Mouse (Mus musculus) brown adipose tissue, adult 24 weeks (tissue): ENCODE results near the gene Racgap1. TPM values are rescaled to one million over a fixed set of nuclear protein-coding genes. Genes with fewer than 3 reads are reported as not detected.

Experiments used
- H3K27ac ChIP-seq: fragments of 200-500 bp; replicated peaks from 2 replicates; pipeline ENCODE4 v1.5.1; 2012; ENCODE audit warnings: low read depth, mild to moderate bottlenecking, low read length
- H3K4me1 ChIP-seq: fragments of 200-500 bp; 2 replicates; pipeline ENCODE4 v1.6.1; 2012; ENCODE audit warnings: low read length, mixed read lengths; ENCODE audit not compliant: control insufficient read depth, insufficient read depth, insufficient read length
- H3K4me3 ChIP-seq: fragments of 200-500 bp; 2 replicates; pipeline ENCODE4 v1.5.1; 2012; ENCODE audit warnings: low read depth, mild to moderate bottlenecking, low read length, moderate library complexity; ENCODE audit not compliant: insufficient read depth
- polyA plus RNA-seq: library from polyadenylated mRNA; stranded (reverse); fragments of >200 nt; gene quantifications from 2 replicates; pipeline ENCODE4 v1.2.4, GENCODE M21; 2012; ENCODE audit not compliant: missing spikeins, insufficient read depth, insufficient read length

Racgap1 gene
- polyA plus RNA-seq, 1 experiment: 1.9 TPM

GRCm38 (mm10) chr15:99596056-99596687 lies 55.3 kb downstream of the Racgap1 start:
- Histone ChIP-seq H3K27ac (no peak overlapping the region), H3K4me1 (no peaks in the 10 kb centered on the region), H3K4me3 (no peak overlapping the region)

GRCm38 (mm10) chr15:99594951-99595350 lies 56.5 kb downstream of the Racgap1 start:
- Histone ChIP-seq H3K4me3 (no peak overlapping the region), H3K27ac (no peak overlapping the region), H3K4me1 (no peaks in the 10 kb centered on the region)

- no peak overlapping the region for H3K27ac ChIP-seq
- no peaks in the 10 kb centered on the region for H3K4me1 ChIP-seq
- H3K4me3 ChIP-seq: no peak overlapping the region
Measured at GRCm38 (mm10) chr15:99592877-99593276, 58.6 kb downstream of the Racgap1 start.

DNA sequence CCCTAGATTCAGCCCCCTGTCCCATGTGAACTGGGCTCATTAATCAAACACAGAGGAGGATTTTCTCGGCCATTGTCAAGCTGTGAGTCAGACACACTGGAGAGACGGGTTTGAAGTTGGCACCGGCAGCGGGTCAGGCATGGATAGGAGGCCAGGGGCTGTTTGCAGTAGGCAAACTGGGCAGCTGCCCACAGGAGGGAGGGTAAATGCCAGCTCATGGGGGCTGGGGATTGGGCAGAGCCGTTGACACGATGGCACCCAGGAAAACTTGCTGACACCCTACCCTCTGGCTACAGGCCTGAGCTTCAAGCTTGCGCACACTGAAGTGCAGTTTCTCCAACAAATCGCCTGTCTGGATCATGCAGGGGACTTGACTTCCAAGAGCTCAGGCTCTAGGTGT lies 59.3 kb downstream of the Racgap1 start:
- no peak overlapping the region for H3K4me3 ChIP-seq
- no peak overlapping the region for H3K27ac ChIP-seq
- no peaks in the 10 kb centered on the region for H3K4me1 ChIP-seq

DNA sequence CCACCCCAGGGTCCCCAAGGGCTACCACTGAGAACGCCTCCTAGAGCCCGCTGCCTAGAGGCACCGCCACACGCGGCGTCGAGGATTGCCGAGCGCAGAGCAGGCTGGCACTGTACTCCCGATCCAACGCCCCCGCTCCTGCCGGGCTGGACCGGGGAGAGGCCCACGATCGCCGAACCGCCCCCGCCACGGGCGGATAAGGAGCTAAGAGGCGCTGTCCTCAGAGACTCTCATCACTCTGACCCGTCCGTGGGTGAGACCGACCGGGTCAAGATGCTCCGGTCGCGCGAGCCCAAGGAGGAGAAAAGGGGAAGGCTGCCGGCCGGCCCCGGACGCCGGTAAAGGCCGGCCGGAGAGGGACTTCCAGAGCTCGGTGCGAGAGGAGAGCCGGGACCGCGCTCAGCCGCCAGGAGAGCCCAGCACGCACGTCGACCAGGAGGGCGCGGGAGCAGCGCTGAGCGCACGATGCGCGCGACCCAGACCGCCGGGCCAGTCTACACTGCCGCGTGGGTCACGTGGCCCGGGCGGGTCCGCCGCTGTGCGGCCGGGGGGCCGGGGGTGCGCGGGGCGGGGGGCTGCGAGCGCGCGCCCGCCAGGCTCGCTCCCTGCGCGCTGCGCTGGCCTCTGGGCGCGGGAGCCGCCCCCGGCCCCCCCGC lies 60.9 kb downstream of the Racgap1 start, which contains the start of gene Aqp5:
Gene Aqp5, plus strand, starts transcription at position 354 of the 656 bp plus-strand sequence.
- H3K27ac ChIP-seq: no peak within 1 kb of the TSS
- no peak within 1 kb of the TSS for H3K4me3 ChIP-seq
- no peaks in the 10 kb centered on the region for H3K4me1 ChIP-seq

GRCm38 (mm10) chr15:99589704-99590103 lies 61.8 kb downstream of the Racgap1 start:
- Histone ChIP-seq H3K4me3 (no peak overlapping the region), H3K4me1 (no peaks in the 10 kb centered on the region), H3K27ac (no peak overlapping the region)

DNA sequence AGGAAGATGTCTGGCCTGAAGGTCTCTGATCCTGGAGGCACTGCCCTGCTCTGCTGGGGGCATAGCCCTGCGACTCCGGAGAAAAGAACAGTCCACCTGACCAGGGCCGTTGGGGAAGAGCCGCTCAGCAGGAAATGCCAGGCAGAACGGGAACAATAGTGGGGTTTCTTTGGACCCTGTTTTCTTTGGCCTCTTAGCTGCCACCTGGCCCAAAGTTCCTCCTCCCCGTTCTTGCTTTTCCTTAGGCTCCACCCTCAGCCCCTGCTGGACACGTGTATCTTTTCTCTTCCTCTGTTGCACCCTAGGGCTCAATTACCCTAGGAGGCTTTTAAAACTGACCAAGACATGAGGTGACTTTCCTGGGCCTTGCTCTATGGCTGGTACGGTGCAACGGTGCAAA lies 62.2 kb downstream of the Racgap1 start:
- Histone ChIP-seq H3K4me1 (peaks cover 2% of the 10 kb centered on the region), H3K27ac (no peak overlapping the region), H3K4me3 (no peak overlapping the region)

DNA sequence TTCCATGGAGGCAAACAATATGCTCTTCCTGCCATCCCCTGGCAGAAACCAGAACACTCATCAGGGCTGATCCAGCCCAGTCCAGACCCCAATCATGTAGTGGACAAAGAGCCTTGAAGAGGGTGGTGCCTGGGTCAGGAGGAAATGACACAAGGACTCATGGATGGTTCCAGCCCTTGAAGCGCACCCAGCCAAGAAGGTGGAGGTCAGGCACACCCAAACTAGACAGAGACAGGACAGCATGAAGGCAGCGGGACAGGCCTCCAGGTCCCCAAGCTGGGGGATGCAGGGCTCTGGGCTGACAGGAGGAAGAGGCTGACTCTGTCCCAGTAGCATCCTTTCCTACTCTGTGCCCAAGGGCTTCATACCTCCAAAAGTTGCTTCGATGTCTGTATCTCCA lies 64.9 kb downstream of the Racgap1 start:
- no peak overlapping the region for H3K4me3 ChIP-seq
- H3K4me1 ChIP-seq: peaks cover 7% of the 10 kb centered on the region
- H3K27ac ChIP-seq: no peak overlapping the region

- Histone ChIP-seq H3K4me3 (no peak overlapping the region), H3K4me1 (peaks cover 7% of the 10 kb centered on the region), H3K27ac (no peak overlapping the region)
Measured at GRCm38 (mm10) chr15:99585741-99586140, 65.7 kb downstream of the Racgap1 start.

- H3K4me3 ChIP-seq: peak overlapping the region; percentile 56
Measured at GRCm38 (mm10) chr15:99584407-99585202, 66.9 kb downstream of the Racgap1 start.

DNA sequence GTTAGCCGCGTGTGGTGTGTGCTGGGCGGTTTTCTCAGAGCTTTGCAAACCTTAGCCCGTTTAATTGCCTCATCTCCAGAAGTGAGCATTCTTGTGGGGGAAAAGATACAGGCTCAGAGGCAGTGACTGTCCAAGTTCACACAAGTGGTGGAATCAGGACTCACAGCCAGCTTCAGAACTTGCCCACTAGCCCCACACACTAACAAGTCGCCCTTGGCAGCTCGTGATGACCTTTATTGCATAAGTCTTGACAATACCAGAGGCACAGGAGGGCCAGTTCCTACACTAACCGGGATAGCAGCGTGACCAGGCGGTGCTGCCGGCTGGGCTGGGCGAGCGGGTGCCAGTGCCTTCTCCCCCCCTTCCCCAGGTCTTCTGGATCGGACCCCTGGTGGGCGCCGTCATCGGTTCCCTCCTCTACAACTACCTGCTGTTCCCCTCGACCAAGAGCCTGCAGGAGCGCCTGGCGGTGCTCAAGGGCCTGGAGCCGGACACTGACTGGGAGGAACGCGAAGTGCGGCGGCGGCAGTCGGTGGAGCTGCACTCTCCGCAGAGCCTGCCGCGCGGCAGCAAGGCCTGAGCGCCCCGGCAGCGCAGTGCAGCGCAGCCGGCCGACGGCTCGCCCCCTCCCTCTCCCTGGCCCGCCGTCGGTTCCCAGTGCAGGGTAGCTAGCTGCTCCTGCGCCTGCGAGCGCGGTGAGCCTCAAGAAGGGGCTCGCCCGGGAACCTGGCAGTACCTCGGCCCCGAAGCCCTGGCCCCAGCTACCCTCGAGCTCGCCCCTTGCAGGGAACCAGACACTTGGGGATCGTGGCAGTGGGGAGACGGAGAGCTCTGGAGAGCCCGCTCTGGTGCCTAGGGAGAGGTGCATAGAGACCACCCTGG lies 67.8 kb downstream of the Racgap1 start:
- Histone ChIP-seq H3K4me1 (peaks cover 7% of the 10 kb centered on the region), H3K27ac (no peak overlapping the region), H3K4me3 (peak overlapping the region; percentile 56)

More at GRCm38 (mm10) chr15:99584407-99585202, 66.9 kb downstream of the Racgap1 start:
- peaks cover 7% of the 10 kb centered on the region for H3K4me1 ChIP-seq
- H3K27ac ChIP-seq: no peak overlapping the region

GRCm38 (mm10) chr15:99578802-99579485 lies 72.5 kb downstream of the Racgap1 start, which contains the start of gene Aqp2:
Gene Aqp2 (plus strand): TSS chr15:99579055.
- peaks cover 2% of the 10 kb centered on the region for H3K4me1 ChIP-seq
- no peak within 1 kb of the TSS for H3K4me3 ChIP-seq
- no peak within 1 kb of the TSS for H3K27ac ChIP-seq
